Mouse (Mus musculus) embryonic facial prominence, embryonic 14.5 days (tissue): ENCODE measurements at regions not wholly inside any gene's neighbourhood (a gene's known extent, or its start where the extent isn't known, plus 50 kb on each side); places are given as distances from the start of the nearest gene placed in this dataset.

Source experiments
- ATAC-seq: fragments of 200-750 bp; cut with Nextera tagmentation; 2 replicates; pipeline ENCODE4 v1.8.0; 2017; ENCODE audit warnings: low read depth, moderate number of reproducible peaks, moderate TSS enrichment
- DNase-seq: peaks from one replicate; pipeline ENCODE4 v3.0.0-alpha.2; 2015; ENCODE audit warnings: low spot score
- H3K27ac ChIP-seq: fragments of 300-500 bp; sonication (generic); replicated peaks from 2 replicates; pipeline ENCODE4 v1.5.1; 2014; ENCODE audit warnings: low read depth, mild to moderate bottlenecking, low read length, moderate library complexity
- H3K27me3 ChIP-seq: fragments of 300-500 bp; sonication (generic); replicated peaks from 2 replicates; pipeline ENCODE4 v1.6.1; 2014; ENCODE audit warnings: low read length; ENCODE audit not compliant: control insufficient read depth, insufficient read depth
- H3K36me3 ChIP-seq: fragments of 300-500 bp; sonication (generic); 2 replicates; pipeline ENCODE4 v1.6.1; 2014; ENCODE audit warnings: low read length, mixed read lengths; ENCODE audit not compliant: control insufficient read depth, insufficient read depth
- H3K4me1 ChIP-seq: fragments of 300-500 bp; sonication (generic); 2 replicates; pipeline ENCODE4 v1.6.1; 2014; ENCODE audit warnings: antibody characterized with exemption, low read length; ENCODE audit not compliant: control insufficient read depth, insufficient read depth
- H3K4me2 ChIP-seq: fragments of 300-500 bp; sonication (generic); 2 replicates; pipeline ENCODE4 v1.6.1; 2014; ENCODE audit warnings: low read depth, mild to moderate bottlenecking, low read length, moderate library complexity, mixed read lengths
- H3K4me3 ChIP-seq: fragments of 300-500 bp; sonication (generic); 2 replicates; pipeline ENCODE4 v1.5.1; 2014; ENCODE audit warnings: low read depth, mild to moderate bottlenecking, low read length
- H3K9ac ChIP-seq: fragments of 300-500 bp; sonication (generic); 2 replicates; pipeline ENCODE4 v1.6.1; 2014; ENCODE audit warnings: low read depth, mild to moderate bottlenecking, low read length, moderate library complexity, mixed read lengths
- H3K9me3 ChIP-seq: fragments of 300-500 bp; sonication (generic); 2 replicates; pipeline ENCODE4 v1.6.1; 2016; ENCODE audit warnings: low read length; ENCODE audit not compliant: control insufficient read depth
- WGBS: fragments of 180-500 bp; shearing (Covaris S2); extraction: QIAGEN DNeasy Blood & Tissue Kit; methylation state at CpG from one replicate; pipeline ENCODE4 v1.1.7; 2014; 5-methylcytosine and 5-hydroxymethylcytosine counted together

GRCm38 (mm10) chr5:58286680-58287223, 569.0 kb downstream of the Pcdh7 start:
- ATAC-seq (no peak), DNase-seq (no peak)
- Histone ChIP-seq H3K27me3 (no peaks in the 10 kb centered on the region), H3K27ac (no peak overlapping the region), H3K9ac (no peak overlapping the region), H3K36me3 (no peaks in the 10 kb centered on the region), H3K4me2 (no peak overlapping the region), H3K4me1 (no peaks in the 10 kb centered on the region), H3K4me3 (no peak overlapping the region), H3K9me3 (no peaks in the 10 kb centered on the region)
- WGBS = 44% methylated on average over 2 of the region's 2 CpGs

GRCm38 (mm10) chr5:58291261-58291660, 573.5 kb downstream of the Pcdh7 start:
- peak; percentile 13 for DNase-seq
- Histone ChIP-seq H3K4me1 (no peaks in the 10 kb centered on the region), H3K4me3 (no peak overlapping the region), H3K9me3 (no peaks in the 10 kb centered on the region), H3K9ac (no peak overlapping the region), H3K27me3 (no peaks in the 10 kb centered on the region), H3K36me3 (no peaks in the 10 kb centered on the region), H3K27ac (no peak overlapping the region), H3K4me2 (no peak overlapping the region)
- WGBS = 85% methylated on average over 2 of the region's 2 CpGs
- no peak for ATAC-seq

- Histone ChIP-seq H3K27ac (no peak overlapping the region), H3K36me3 (no peaks in the 10 kb centered on the region), H3K4me2 (no peak overlapping the region), H3K27me3 (no peaks in the 10 kb centered on the region), H3K9ac (no peak overlapping the region), H3K9me3 (no peaks in the 10 kb centered on the region), H3K4me3 (no peak overlapping the region), H3K4me1 (no peaks in the 10 kb centered on the region)
- 88% methylated on average over 3 of the region's 3 CpGs for WGBS
- no peak for ATAC-seq
- DNase-seq = no peak
Observed at GRCm38 (mm10) chr5:58294903-58295302, 577.1 kb downstream of the Pcdh7 start.

- Histone ChIP-seq H3K9ac (no peak overlapping the region), H3K4me1 (no peaks in the 10 kb centered on the region), H3K27me3 (no peaks in the 10 kb centered on the region), H3K27ac (no peak overlapping the region), H3K9me3 (no peaks in the 10 kb centered on the region), H3K36me3 (no peaks in the 10 kb centered on the region), H3K4me2 (no peak overlapping the region), H3K4me3 (no peak overlapping the region)
- ATAC-seq (no peak), DNase-seq (peak; percentile 8)
- 58% methylated on average over 3 of the region's 3 CpGs for WGBS
Observed at GRCm38 (mm10) chr5:58331356-58331755, 613.6 kb downstream of the Pcdh7 start.
